Comparison of ENCODE assay signal across 8 mouse cellular contexts in genomic region chr5:65538121-65538520, GRCm38 (mm10). TPM values are rescaled to one million over a fixed set of nuclear protein-coding genes. Genes with fewer than 3 reads are reported as not detected.
DNase-seq lines count a peak whose midpoint lies in the region; ATAC-seq and TF ChIP-seq lines count a peak whose summit lies in the region.

No protein-coding gene starts in this region.

- peaks cover 27% of the 10 kb centered on the region; the same call in 1 of the 2 replicates for H3K36me3 ChIP-seq in embryonic facial prominence, embryonic 10.5 days (replicated peaks)
- H3K36me3 ChIP-seq in hindbrain, postnatal 0 days (ENCODE audit: insufficient read depth, low read length) = no peaks in the 10 kb centered on the region
- H3K36me3 ChIP-seq in neural tube, embryonic 12.5 days = no peaks in the 10 kb centered on the region

- H3K9me3 ChIP-seq in embryonic facial prominence, embryonic 10.5 days = no peaks in the 10 kb centered on the region
- H3K9me3 ChIP-seq in hindbrain, postnatal 0 days (ENCODE audit: low read length) = no peaks in the 10 kb centered on the region
- no peaks in the 10 kb centered on the region for H3K9me3 ChIP-seq in neural tube, embryonic 12.5 days

- peak overlapping the region; percentile 81 for H3K4me2 ChIP-seq in hindbrain, postnatal 0 days (ENCODE audit: low read depth, low read length)
- peak overlapping the region; percentile 69 for H3K4me2 ChIP-seq in neural tube, embryonic 12.5 days (replicated peaks)

- no peaks in the 10 kb centered on the region for H3K27me3 ChIP-seq in embryonic facial prominence, embryonic 10.5 days (replicated peaks; ENCODE audit: low read depth, poor library complexity, severe bottlenecking)
- H3K27me3 ChIP-seq in hindbrain, postnatal 0 days (ENCODE audit: insufficient read depth, low read length) = no peaks in the 10 kb centered on the region
- no peaks in the 10 kb centered on the region for H3K27me3 ChIP-seq in neural tube, embryonic 12.5 days (replicated peaks)

- H3K4me3 ChIP-seq in left cerebral cortex, adult 2 months = peak overlapping the region; percentile 96
- peak overlapping the region; percentile 95 for H3K4me3 ChIP-seq in embryonic facial prominence, embryonic 10.5 days
- H3K4me3 ChIP-seq in hindbrain, postnatal 0 days (ENCODE audit: low read length) = peak overlapping the region; percentile 94
- H3K4me3 ChIP-seq in neural tube, embryonic 12.5 days = peak overlapping the region; percentile 92

- peaks cover 19% of the 10 kb centered on the region for H3K4me1 ChIP-seq in embryonic facial prominence, embryonic 10.5 days
- H3K4me1 ChIP-seq in hindbrain, postnatal 0 days (ENCODE audit: insufficient read depth, low read length) = peaks cover 6% of the 10 kb centered on the region
- H3K4me1 ChIP-seq in neural tube, embryonic 12.5 days = peaks cover 8% of the 10 kb centered on the region

- H3K9ac ChIP-seq in hindbrain, postnatal 0 days (replicated peaks; ENCODE audit: low read length) = peak overlapping the region; percentile 92
- H3K9ac ChIP-seq in neural tube, embryonic 12.5 days = peak overlapping the region; percentile 99

- intact Hi-C loops in left cerebral cortex, adult 2 months (cut with DNase I) = loop anchor here (5.0 kb wide), 1 partner anchor 101 kb away; the partner anchor contains the start of gene Ugdh
- intact Hi-C loops in left cerebral cortex, postnatal 14 days (cut with DNase I) = no loop called here
- intact Hi-C loops in gastrocnemius, postnatal 14 days (cut with DNase I; ENCODE audit: low total_unique reads) = loop anchor here (5.0 to 10.0 kb wide), 2 partner anchors 87 to 159 kb away; partner anchors contain the start of gene Pds5a

- 4% methylated on average over 4 of the region's 4 CpGs for WGBS in embryonic facial prominence, embryonic 10.5 days
- WGBS in hindbrain, postnatal 0 days = 1% methylated on average over 4 of the region's 4 CpGs
- WGBS in neural tube, embryonic 12.5 days = 1% methylated on average over 4 of the region's 4 CpGs

- no peak for DNase-seq in left cerebral cortex, adult 2 months (ENCODE audit: extremely low spot score in 1 of 2, low spot score in 2 of 2)
- no peak for DNase-seq in left cerebral cortex, postnatal 14 days (ENCODE audit: low spot score in 2 of 2)
- no peak for DNase-seq in embryonic facial prominence, embryonic 10.5 days (ENCODE audit: low spot score)
- no peak for DNase-seq in hindbrain, postnatal 0 days (ENCODE audit: low spot score)
- no peak for DNase-seq in urinary bladder, postnatal 10 days (ENCODE audit: low spot score)
- no peak for DNase-seq in gastrocnemius, postnatal 14 days
- no peak for DNase-seq in spleen, postnatal 14 days (ENCODE audit: low spot score in 2 of 2)

- no peak for ATAC-seq in hindbrain, postnatal 0 days
- no peak for ATAC-seq in neural tube, embryonic 12.5 days (ENCODE audit: low FRiP score, low read depth)

- no peak for TF ChIP-seq CTCF in left cerebral cortex, adult 2 months (IDR thresholded peaks at IDR 0.05)
- no peak for TF ChIP-seq CTCF in hindbrain, postnatal 0 days (IDR thresholded peaks at IDR 0.05; ENCODE audit: low read depth)

- peak overlapping the region; percentile 86 for H3K27ac ChIP-seq in left cerebral cortex, adult 2 months
- H3K27ac ChIP-seq in embryonic facial prominence, embryonic 10.5 days (replicated peaks) = peak overlapping the region; percentile 98
- H3K27ac ChIP-seq in hindbrain, postnatal 0 days = peak overlapping the region; percentile 99
- H3K27ac ChIP-seq in neural tube, embryonic 12.5 days = peak overlapping the region; percentile 99

RNA-seq across cellular contexts. Expression of gene Ube2k, which starts 1.1 kb away (rescaled TPM):
- total RNA-seq in left cerebral cortex, adult 2 months (2021) = 100 to 1,000 TPM; 117 to 124 TPM
- total RNA-seq in left cerebral cortex, postnatal 14 days (2021) = 100 to 1,000 TPM; 122 to 132 TPM
- 214 and 216 TPM in 2 replicates for polyA plus RNA-seq in embryonic facial prominence, embryonic 10.5 days (2016; fragmentation: Nextera tagmentation; extraction: Ambion mirVana)
- 36.5 and 41.9 TPM in 2 replicates for total RNA-seq in hindbrain, postnatal 0 days (2014; rRNA removed)
- 199 and 204 TPM in 2 replicates for polyA plus RNA-seq in hindbrain, postnatal 0 days (2015; fragmentation: Nextera tagmentation; extraction: Ambion mirVana)
- 181 and 188 TPM in 2 replicates for polyA plus RNA-seq in neural tube, embryonic 12.5 days (2016; fragmentation: Nextera tagmentation; extraction: Ambion mirVana)
- total RNA-seq in gastrocnemius, postnatal 14 days (2021) = 10 to 100 TPM; 60.9 to 61.8 TPM

RNA-seq across cellular contexts. Expression of gene Smim14, which starts 1.1 kb away (rescaled TPM):
- 100 to 1,000 TPM; 156 to 163 TPM for total RNA-seq in left cerebral cortex, adult 2 months (2021)
- 100 to 1,000 TPM; 147 to 161 TPM for total RNA-seq in left cerebral cortex, postnatal 14 days (2021)
- polyA plus RNA-seq in embryonic facial prominence, embryonic 10.5 days (2016; fragmentation: Nextera tagmentation; extraction: Ambion mirVana) = 56.0 and 69.3 TPM in 2 replicates
- total RNA-seq in hindbrain, postnatal 0 days (2014; rRNA removed) = 153 and 155 TPM in 2 replicates
- 200 and 229 TPM in 2 replicates for polyA plus RNA-seq in hindbrain, postnatal 0 days (2015; fragmentation: Nextera tagmentation; extraction: Ambion mirVana)
- polyA plus RNA-seq in neural tube, embryonic 12.5 days (2016; fragmentation: Nextera tagmentation; extraction: Ambion mirVana) = 148 and 154 TPM in 2 replicates
- 10 to 100 TPM; 34.7 to 39.4 TPM for total RNA-seq in gastrocnemius, postnatal 14 days (2021)

RNA-seq across cellular contexts. Expression of gene Gm43552, which starts 45.5 kb away (rescaled TPM):
- not detected for total RNA-seq in left cerebral cortex, adult 2 months (2021)
- total RNA-seq in left cerebral cortex, postnatal 14 days (2021) = 1 to 10 TPM in 1 of 2 experiments, not detected in 1; 3.4 TPM
- polyA plus RNA-seq in embryonic facial prominence, embryonic 10.5 days (2016; fragmentation: Nextera tagmentation; extraction: Ambion mirVana) = not detected in 2 replicates
- total RNA-seq in hindbrain, postnatal 0 days (2014; rRNA removed) = not detected in 2 replicates
- not detected in 2 replicates for polyA plus RNA-seq in hindbrain, postnatal 0 days (2015; fragmentation: Nextera tagmentation; extraction: Ambion mirVana)
- not detected in 2 replicates for polyA plus RNA-seq in neural tube, embryonic 12.5 days (2016; fragmentation: Nextera tagmentation; extraction: Ambion mirVana)
- total RNA-seq in gastrocnemius, postnatal 14 days (2021) = 1 to 10 TPM in 1 of 2 experiments, not detected in 1; 3.1 TPM
